Mouse (Mus musculus) small intestine, adult 2 months (tissue): ENCODE measurements around the gene Msantd2.

Experiments
- CTCF ChIP-seq: fragments of 200-500 bp; IDR thresholded peaks from 2 replicates; pipeline ENCODE4 v1.5.1; 2012; ENCODE audit warnings: low read depth, mild to moderate bottlenecking, control low read depth, inconsistent platforms, low read length, moderate library complexity, mixed read lengths; ENCODE audit not compliant: insufficient replicate concordance, insufficient read length; ENCODE audit errors: extremely low read depth
- POLR2A ChIP-seq: fragments of 200-500 bp; IDR thresholded peaks from 2 replicates; pipeline ENCODE4 v1.6.1; 2012; ENCODE audit warnings: low read depth, mild to moderate bottlenecking, control low read depth, inconsistent platforms, low read length, moderate library complexity

- TF ChIP-seq CTCF: no peak
- TF ChIP-seq POLR2A: no peak
Observed at GRCm38 (mm10) chr9:37541851-37542642, 52.9 kb downstream of the Msantd2 start.
